Mouse (Mus musculus) fibroblast of lung, adult 2 months (primary cell): Measurements from ENCODE around the gene Abcd3.
"Not testable (repeated sequence)": the region's sequence is repeated elsewhere in the genome, so short reads cannot be mapped to it uniquely, and the experiment has no call there.

Experiments used
- DNase-seq: peaks from one replicate; pipeline ENCODE4 v3.0.0-alpha.2; 2011; ENCODE audit warnings: low read depth

Abcd3 gene

GRCm38 (mm10) chr3:121818736-121819396 lies 3.8 kb upstream of the Abcd3 start:
- no peak for DNase-seq

GRCm38 (mm10) chr3:121815549-121816235 lies 590 bp upstream of the Abcd3 start:
- no peak for DNase-seq

- no peak for DNase-seq
Observed at GRCm38 (mm10) chr3:121814413-121814864, 663 bp downstream of the Abcd3 start.

- no peak for DNase-seq
Observed at GRCm38 (mm10) chr3:121813834-121814233, 1.3 kb downstream of the Abcd3 start.

GRCm38 (mm10) chr3:121808246-121808645 lies 6.9 kb downstream of the Abcd3 start:
- DNase-seq = no peak

- DNase-seq = no peak
Observed at GRCm38 (mm10) chr3:121794214-121794613, 20.9 kb downstream of the Abcd3 start.

GRCm38 (mm10) chr3:121792246-121792645 lies 22.9 kb downstream of the Abcd3 start:
- DNase-seq = no peak

- no peak for DNase-seq
Observed at GRCm38 (mm10) chr3:121790442-121790841, 24.7 kb downstream of the Abcd3 start.

- DNase-seq = no peak
Observed at GRCm38 (mm10) chr3:121789790-121790189, 25.3 kb downstream of the Abcd3 start.

- DNase-seq = no peak
Observed at GRCm38 (mm10) chr3:121783020-121783419, 32.1 kb downstream of the Abcd3 start.

GRCm38 (mm10) chr3:121777943-121778342 lies 37.2 kb downstream of the Abcd3 start:
- peak; percentile 32 for DNase-seq

GRCm38 (mm10) chr3:121773336-121773735 lies 41.8 kb downstream of the Abcd3 start:
- not testable (repeated sequence) for DNase-seq

GRCm38 (mm10) chr3:121768770-121769169 lies 46.3 kb downstream of the Abcd3 start:
- DNase-seq = no peak

- no peak for DNase-seq
Observed at GRCm38 (mm10) chr3:121766818-121767217, 48.3 kb downstream of the Abcd3 start.

GRCm38 (mm10) chr3:121766048-121766447 lies 49.1 kb downstream of the Abcd3 start:
- DNase-seq = no peak

- no peak for DNase-seq
Observed at GRCm38 (mm10) chr3:121762056-121762852, 52.8 kb downstream of the Abcd3 start.

- DNase-seq = no peak
Observed at GRCm38 (mm10) chr3:121758373-121758772, 56.7 kb downstream of the Abcd3 start.

GRCm38 (mm10) chr3:121755152-121755551 lies 60.0 kb downstream of the Abcd3 start:
- no peak for DNase-seq

- DNase-seq = not testable (repeated sequence)
Observed at GRCm38 (mm10) chr3:121754319-121755090, 60.6 kb downstream of the Abcd3 start.

- not testable (repeated sequence) for DNase-seq
Observed at GRCm38 (mm10) chr3:121741186-121741848, 73.8 kb downstream of the Abcd3 start.

- DNase-seq = no peak
Observed at GRCm38 (mm10) chr3:121739489-121740213, 75.5 kb downstream of the Abcd3 start.
